Mouse (Mus musculus) kidney, embryonic 15.5 days (tissue): ENCODE results near the gene Zkscan14. TPM values are rescaled to one million over a fixed set of nuclear protein-coding genes. Genes with fewer than 3 reads are reported as not detected.
"Not testable (repeated sequence)": the region's sequence is repeated elsewhere in the genome, so short reads cannot be mapped to it uniquely, and the experiment has no call there.

ENCODE experiments used
- ATAC-seq: fragments of 200-750 bp; cut with Nextera tagmentation; replicated peaks from 2 replicates; pipeline ENCODE4 v1.8.0; 2017; ENCODE audit warnings: moderate TSS enrichment; ENCODE audit not compliant: low FRiP score
- H3K27ac ChIP-seq: fragments of 300-500 bp; sonication (generic); 2 replicates; pipeline ENCODE4 v1.5.1; 2015; ENCODE audit warnings: mild to moderate bottlenecking, inconsistent platforms
- H3K27me3 ChIP-seq: fragments of 300-500 bp; sonication (generic); 2 replicates; pipeline ENCODE4 v1.6.1; 2015; ENCODE audit warnings: inconsistent platforms
- H3K36me3 ChIP-seq: fragments of 300-500 bp; sonication (generic); 2 replicates; pipeline ENCODE4 v1.6.1; 2015; ENCODE audit warnings: inconsistent platforms
- H3K4me1 ChIP-seq: fragments of 300-500 bp; sonication (generic); 2 replicates; pipeline ENCODE4 v1.6.1; 2015; ENCODE audit warnings: inconsistent platforms
- H3K4me2 ChIP-seq: fragments of 300-500 bp; sonication (generic); 2 replicates; pipeline ENCODE4 v1.6.1; 2015; ENCODE audit warnings: moderate library complexity, mild to moderate bottlenecking, inconsistent platforms
- H3K4me3 ChIP-seq: fragments of 300-500 bp; sonication (generic); replicated peaks from 2 replicates; pipeline ENCODE4 v1.5.1; 2015; ENCODE audit warnings: mild to moderate bottlenecking, inconsistent platforms
- H3K9ac ChIP-seq: fragments of 300-500 bp; sonication (generic); 2 replicates; pipeline ENCODE4 v1.6.1; 2015; ENCODE audit warnings: mild to moderate bottlenecking, inconsistent platforms
- H3K9me3 ChIP-seq: fragments of 300-500 bp; sonication (generic); replicated peaks from 2 replicates; pipeline ENCODE4 v1.6.1; 2016; ENCODE audit warnings: inconsistent platforms
- WGBS: fragments of 180-500 bp; shearing (Covaris S2); methylation state at CpG from one replicate; pipeline ENCODE4 v1.1.7; 2015; ENCODE audit warnings: mixed read lengths; 5-methylcytosine and 5-hydroxymethylcytosine counted together
- polyA plus RNA-seq: library from polyadenylated mRNA; unstranded; fragments of >200 nt; fragmentation: Nextera tagmentation; extraction: Ambion mirVana; gene quantifications from 2 replicates; pipeline ENCODE4 v1.2.1, GENCODE M21; 2015

Zkscan14 gene
- 8.1 and 9.9 TPM in 2 replicates for polyA plus RNA-seq

- Histone ChIP-seq H3K9me3 (no peaks in the 10 kb centered on the region), H3K27me3 (no peaks in the 10 kb centered on the region), H3K4me1 (peaks cover 24% of the 10 kb centered on the region), H3K27ac (peak within 1 kb of the TSS; percentile 33), H3K36me3 (peaks cover 13% of the 10 kb centered on the region), H3K9ac (peak within 1 kb of the TSS; percentile 73), H3K4me2 (peak within 1 kb of the TSS; percentile 92), H3K4me3 (peak within 1 kb of the TSS; percentile 63)
- 0 out of 2 replicates have a peak, but pooled peaks have one; percentile 5 for ATAC-seq
- WGBS: 1% methylated on average over 37 of the region's 37 CpGs
Measured at GRCm38 (mm10) chr5:145201321-145201991, at the start of gene Zkscan14. Gene Zkscan14 (minus strand): TSS chr5:145201868.

- H3K4me1 ChIP-seq: no peaks in the 10 kb centered on the region
- ATAC-seq: no peak
Measured at GRCm38 (mm10) chr5:145249520-145249919, 47.9 kb upstream of the Zkscan14 start.

GRCm38 (mm10) chr5:145234636-145235035 is 33.0 kb upstream of the Zkscan14 start:
- no peak overlapping the region for H3K4me3 ChIP-seq

More at GRCm38 (mm10) chr5:145249520-145249919, 47.9 kb upstream of the Zkscan14 start:
- 97% methylated on average over 3 of the region's 3 CpGs for WGBS
- Histone ChIP-seq H3K9ac (no peak overlapping the region), H3K9me3 (no peaks in the 10 kb centered on the region), H3K4me2 (no peak overlapping the region), H3K27ac (no peak overlapping the region), H3K27me3 (no peaks in the 10 kb centered on the region), H3K36me3 (peaks cover 74% of the 10 kb centered on the region), H3K4me3 (no peak overlapping the region)

GRCm38 (mm10) chr5:145231893-145232411 is 30.3 kb upstream of the Zkscan14 start:
- Histone ChIP-seq H3K9ac (peak overlapping the region; percentile 96), H3K4me3 (peak overlapping the region; percentile 92), H3K27me3 (no peaks in the 10 kb centered on the region), H3K4me1 (peaks cover 15% of the 10 kb centered on the region), H3K4me2 (peak overlapping the region; percentile 75), H3K27ac (peak overlapping the region; percentile 86), H3K36me3 (peaks cover 36% of the 10 kb centered on the region), H3K9me3 (no peaks in the 10 kb centered on the region)
- WGBS: under 1% methylated on average over 39 of the region's 49 CpGs
- peak; percentile 67 for ATAC-seq

More at GRCm38 (mm10) chr5:145234636-145235035, 33.0 kb upstream of the Zkscan14 start:
- Histone ChIP-seq H3K36me3 (peaks cover 61% of the 10 kb centered on the region), H3K9ac (no peak overlapping the region), H3K27me3 (no peaks in the 10 kb centered on the region), H3K4me2 (no peak overlapping the region), H3K4me1 (peaks cover 15% of the 10 kb centered on the region), H3K9me3 (no peaks in the 10 kb centered on the region), H3K27ac (no peak overlapping the region)
- ATAC-seq: no peak

GRCm38 (mm10) chr5:145231367-145231871 is 29.8 kb upstream of the Zkscan14 start, which contains the start of gene Zfp655:
Gene Zfp655 (plus strand): TSS chr5:145231715.
- peak; percentile 99 for ATAC-seq
- H3K4me3 ChIP-seq: peak within 1 kb of the TSS; percentile 92
- H3K36me3 ChIP-seq: peaks cover 32% of the 10 kb centered on the region
- H3K4me1 ChIP-seq: peaks cover 15% of the 10 kb centered on the region
- under 1% methylated on average over 42 of the region's 42 CpGs for WGBS
- no peaks in the 10 kb centered on the region for H3K27me3 ChIP-seq
- peak within 1 kb of the TSS; percentile 96 for H3K9ac ChIP-seq
- no peaks in the 10 kb centered on the region for H3K9me3 ChIP-seq
- H3K27ac ChIP-seq: peak within 1 kb of the TSS; percentile 86
- peak within 1 kb of the TSS; percentile 75 for H3K4me2 ChIP-seq

- Histone ChIP-seq H3K27ac (peak overlapping the region; percentile 86; the same call in 1 of the 2 replicates), H3K4me2 (peak overlapping the region; percentile 75; the same call in 1 of the 2 replicates), H3K9ac (no peak overlapping the region), H3K9me3 (no peaks in the 10 kb centered on the region), H3K4me1 (peaks cover 15% of the 10 kb centered on the region), H3K27me3 (no peaks in the 10 kb centered on the region), H3K4me3 (peak overlapping the region; percentile 92; the same call in 1 of the 2 replicates), H3K36me3 (peaks cover 24% of the 10 kb centered on the region)
- ATAC-seq: no peak
- 81% methylated on average over 4 of the region's 4 CpGs for WGBS
Measured at GRCm38 (mm10) chr5:145230641-145231040, 29.0 kb upstream of the Zkscan14 start.

GRCm38 (mm10) chr5:145229283-145229682 is 27.6 kb upstream of the Zkscan14 start:
- not testable (repeated sequence) for H3K4me2 ChIP-seq, ATAC-seq, H3K4me3 ChIP-seq, H3K27ac ChIP-seq, H3K9ac ChIP-seq, H3K9me3 ChIP-seq, H3K27me3 ChIP-seq
- Histone ChIP-seq H3K36me3 (peaks cover 10% of the 10 kb centered on the region), H3K4me1 (peaks cover 15% of the 10 kb centered on the region)
- 88% methylated on average over 6 of the region's 6 CpGs for WGBS

GRCm38 (mm10) chr5:145226453-145226852 is 24.8 kb upstream of the Zkscan14 start:
- Histone ChIP-seq H3K27ac (no peak overlapping the region), H3K27me3 (no peaks in the 10 kb centered on the region), H3K9me3 (no peaks in the 10 kb centered on the region), H3K9ac (no peak overlapping the region), H3K4me3 (no peak overlapping the region), H3K4me2 (no peak overlapping the region), H3K4me1 (peaks cover 3% of the 10 kb centered on the region), H3K36me3 (peaks cover 7% of the 10 kb centered on the region)
- 63% methylated on average over 2 of the region's 2 CpGs for WGBS
- no peak for ATAC-seq

GRCm38 (mm10) chr5:145223395-145223794 is 21.7 kb upstream of the Zkscan14 start:
- Histone ChIP-seq H3K4me2 (no peak overlapping the region), H3K9ac (no peak overlapping the region), H3K4me3 (no peak overlapping the region), H3K4me1 (no peaks in the 10 kb centered on the region), H3K27me3 (no peaks in the 10 kb centered on the region), H3K36me3 (peaks cover 37% of the 10 kb centered on the region), H3K27ac (no peak overlapping the region), H3K9me3 (no peaks in the 10 kb centered on the region)
- 80% methylated on average over 12 of the region's 12 CpGs for WGBS
- no peak for ATAC-seq

- Histone ChIP-seq H3K4me1 (no peaks in the 10 kb centered on the region), H3K36me3 (peaks cover 42% of the 10 kb centered on the region), H3K27ac (no peak overlapping the region), H3K9me3 (no peaks in the 10 kb centered on the region), H3K27me3 (no peaks in the 10 kb centered on the region), H3K4me3 (no peak overlapping the region), H3K4me2 (no peak overlapping the region), H3K9ac (no peak overlapping the region)
- WGBS: 86% methylated on average over 5 of the region's 5 CpGs
- no peak for ATAC-seq
Measured at GRCm38 (mm10) chr5:145222840-145223239, 21.2 kb upstream of the Zkscan14 start.

- Histone ChIP-seq H3K4me3 (no peak overlapping the region), H3K9ac (no peak overlapping the region), H3K4me2 (no peak overlapping the region), H3K9me3 (no peaks in the 10 kb centered on the region), H3K4me1 (no peaks in the 10 kb centered on the region), H3K27me3 (no peaks in the 10 kb centered on the region), H3K27ac (no peak overlapping the region), H3K36me3 (peaks cover 51% of the 10 kb centered on the region)
- ATAC-seq: no peak
- WGBS: 92% methylated on average over 8 of the region's 8 CpGs
Measured at GRCm38 (mm10) chr5:145219981-145220380, 18.3 kb upstream of the Zkscan14 start.

- Histone ChIP-seq H3K4me1 (no peaks in the 10 kb centered on the region), H3K9me3 (no peaks in the 10 kb centered on the region), H3K27ac (no peak overlapping the region), H3K4me3 (no peak overlapping the region), H3K4me2 (no peak overlapping the region), H3K27me3 (no peaks in the 10 kb centered on the region), H3K9ac (no peak overlapping the region), H3K36me3 (peaks cover 63% of the 10 kb centered on the region)
- no peak for ATAC-seq
- WGBS: 96% methylated on average over 20 of the region's 20 CpGs
Measured at GRCm38 (mm10) chr5:145218671-145219070, 17.0 kb upstream of the Zkscan14 start.
